Mouse (Mus musculus): ENCODE measurements around the gene Man1c1. TPM values are rescaled to one million over a fixed set of nuclear protein-coding genes. Genes with fewer than 3 reads are reported as not detected.

Gene Man1c1
- polyA plus RNA-seq, 1 experiment from 2014 or later, result 1.9 TPM

DNA sequence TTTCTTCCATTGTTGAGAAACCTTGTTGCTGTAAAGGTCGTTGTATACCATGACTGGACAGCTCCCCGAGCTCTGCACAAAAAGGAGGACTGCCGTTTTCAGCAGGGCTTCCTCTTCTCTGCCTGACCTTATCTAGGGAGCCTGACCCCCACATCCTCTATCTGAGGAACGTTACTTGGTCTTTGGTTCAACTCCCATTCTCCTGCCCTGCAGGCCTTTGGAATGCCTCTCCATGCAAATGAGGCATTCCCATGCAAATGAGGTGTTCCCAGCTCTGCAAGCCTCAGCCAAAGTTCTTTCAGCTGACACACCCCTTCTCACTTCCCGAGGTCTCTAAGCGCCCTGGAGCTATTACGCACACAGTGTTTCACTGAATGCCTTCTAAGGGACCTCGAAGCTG is 26.0 kb upstream of the Man1c1 start:
- Histone ChIP-seq H3K27me3 (replicated peaks; ENCODE audit: control insufficient read depth, insufficient read depth, low read length) (no peaks in the 10 kb centered on the region), H3K9me3 (replicated peaks; ENCODE audit: control insufficient read depth, low read length) (no peaks in the 10 kb centered on the region), H3K4me3 (ENCODE audit: low read depth, low read length) (no peak overlapping the region), H3K36me3 (ENCODE audit: control insufficient read depth, insufficient read depth, low read length) (no peaks in the 10 kb centered on the region), H3K27ac (ENCODE audit: low read depth, low read length) (no peak overlapping the region), H3K4me1 (ENCODE audit: control insufficient read depth, insufficient read depth, low read length) (peaks cover 9% of the 10 kb centered on the region), H3K4me2 (ENCODE audit: low read length) (0 out of 2 replicates have a peak overlapping the region, but pooled peaks have one; percentile 8), H3K9ac (ENCODE audit: low read length) (no peak overlapping the region)
- 2% methylated on average over 8 of the region's 8 CpGs for WGBS
- DNase-seq (ENCODE audit: low spot score) (peak; percentile 83), ATAC-seq (peak; percentile 75)

DNA sequence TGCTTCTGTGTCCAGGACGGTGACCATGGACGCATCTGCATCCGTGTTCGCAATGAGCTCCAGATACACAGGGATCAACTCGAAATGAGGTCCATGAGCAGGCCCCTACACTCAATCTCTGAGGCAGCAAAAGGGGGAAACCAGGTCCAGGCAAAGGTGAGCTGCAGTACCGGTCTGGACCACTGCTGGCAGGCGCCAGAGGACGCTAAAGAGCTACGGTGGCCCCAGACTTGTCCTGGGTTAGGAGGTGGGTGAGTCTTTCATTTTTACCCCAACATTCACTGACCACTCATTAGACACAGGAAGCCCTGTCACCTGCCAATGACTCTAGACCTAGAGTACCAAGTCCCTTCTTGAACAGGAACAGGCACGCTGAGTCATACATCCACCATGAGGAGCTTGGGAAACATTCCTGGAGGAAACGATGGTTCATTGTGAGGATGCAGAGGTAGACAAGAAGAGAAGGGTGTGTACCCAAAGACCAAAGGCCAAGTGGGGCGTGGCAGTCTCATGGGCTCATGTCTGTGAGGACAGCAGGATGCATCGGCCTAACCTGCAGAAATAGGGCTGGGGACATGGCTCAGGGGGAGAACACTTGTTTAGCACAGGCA is 21.8 kb upstream of the Man1c1 start:
- DNase-seq (ENCODE audit: low spot score) (no peak), ATAC-seq (no peak)
- H3K36me3 ChIP-seq (ENCODE audit: control insufficient read depth, insufficient read depth, low read length), result no peaks in the 10 kb centered on the region
- H3K9me3 ChIP-seq (replicated peaks; ENCODE audit: control insufficient read depth, low read length), result no peaks in the 10 kb centered on the region
- H3K4me1 ChIP-seq (ENCODE audit: control insufficient read depth, insufficient read depth, low read length), result peaks cover 9% of the 10 kb centered on the region
- no peaks in the 10 kb centered on the region for H3K27me3 ChIP-seq (replicated peaks; ENCODE audit: control insufficient read depth, insufficient read depth, low read length)
- 71% methylated on average over 13 of the region's 13 CpGs for WGBS
- no peak overlapping the region for H3K4me3 ChIP-seq (ENCODE audit: low read depth, low read length)
- no peak overlapping the region for H3K4me2 ChIP-seq (ENCODE audit: low read length)
- no peak overlapping the region for H3K9ac ChIP-seq (ENCODE audit: low read length)
- no peak overlapping the region for H3K27ac ChIP-seq (ENCODE audit: low read depth, low read length)

DNA sequence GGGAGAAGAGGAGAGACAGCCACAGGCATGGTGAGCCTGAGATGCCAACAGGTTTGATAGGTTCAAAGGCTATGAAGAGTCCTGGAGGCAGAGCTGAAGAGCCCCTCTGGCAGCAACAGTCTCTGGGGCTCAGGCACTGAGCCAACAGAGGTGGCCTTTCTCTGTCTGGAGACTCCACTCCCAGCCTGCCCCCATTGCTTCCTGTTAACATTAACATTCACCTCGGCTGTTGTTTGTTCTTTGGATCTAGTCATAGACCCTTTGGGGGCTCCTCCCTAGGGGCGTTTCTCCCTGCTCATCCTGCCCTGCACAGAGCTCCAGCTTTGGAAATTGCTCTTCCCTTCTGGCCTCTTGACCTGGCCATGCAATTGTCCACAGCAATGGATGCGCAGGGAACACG is 20.9 kb upstream of the Man1c1 start:
- Histone ChIP-seq H3K4me1 (ENCODE audit: control insufficient read depth, insufficient read depth, low read length) (peaks cover 3% of the 10 kb centered on the region), H3K27me3 (replicated peaks; ENCODE audit: control insufficient read depth, insufficient read depth, low read length) (no peaks in the 10 kb centered on the region), H3K36me3 (ENCODE audit: control insufficient read depth, insufficient read depth, low read length) (no peaks in the 10 kb centered on the region), H3K27ac (ENCODE audit: low read depth, low read length) (no peak overlapping the region), H3K9ac (ENCODE audit: low read length) (no peak overlapping the region), H3K4me2 (ENCODE audit: low read length) (no peak overlapping the region), H3K4me3 (ENCODE audit: low read depth, low read length) (no peak overlapping the region), H3K9me3 (replicated peaks; ENCODE audit: control insufficient read depth, low read length) (no peaks in the 10 kb centered on the region)
- 72% methylated on average over 4 of the region's 4 CpGs for WGBS
- no peak for ATAC-seq
- DNase-seq (ENCODE audit: low spot score), result no peak

DNA sequence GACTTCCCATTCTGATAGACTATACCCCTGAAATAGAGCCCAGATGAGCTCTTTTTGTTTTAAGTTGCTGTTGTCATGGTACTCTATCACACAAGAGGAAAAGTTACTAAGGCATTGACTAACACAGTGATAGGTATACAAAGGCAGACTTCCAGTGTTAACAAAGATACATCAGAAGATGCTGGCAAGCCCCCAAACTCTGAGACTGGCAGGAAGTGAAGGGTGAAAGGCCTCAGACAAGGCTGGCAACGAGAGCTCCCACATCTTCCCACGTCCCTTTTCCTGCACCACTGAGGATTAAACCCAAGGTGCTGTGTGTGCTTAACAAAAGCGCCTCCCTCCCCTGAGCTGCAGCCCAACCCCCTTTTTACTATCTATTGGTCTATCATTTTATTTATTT is 19.2 kb upstream of the Man1c1 start:
- 55% methylated on average over 3 of the region's 3 CpGs for WGBS
- Histone ChIP-seq H3K4me3 (ENCODE audit: low read depth, low read length) (no peak overlapping the region), H3K9me3 (replicated peaks; ENCODE audit: control insufficient read depth, low read length) (no peaks in the 10 kb centered on the region), H3K4me2 (ENCODE audit: low read length) (no peak overlapping the region), H3K27ac (ENCODE audit: low read depth, low read length) (no peak overlapping the region), H3K27me3 (replicated peaks; ENCODE audit: control insufficient read depth, insufficient read depth, low read length) (no peaks in the 10 kb centered on the region), H3K36me3 (ENCODE audit: control insufficient read depth, insufficient read depth, low read length) (no peaks in the 10 kb centered on the region), H3K4me1 (ENCODE audit: control insufficient read depth, insufficient read depth, low read length) (no peaks in the 10 kb centered on the region), H3K9ac (ENCODE audit: low read length) (no peak overlapping the region)
- DNase-seq (ENCODE audit: low spot score) (no peak), ATAC-seq (no peak)

DNA sequence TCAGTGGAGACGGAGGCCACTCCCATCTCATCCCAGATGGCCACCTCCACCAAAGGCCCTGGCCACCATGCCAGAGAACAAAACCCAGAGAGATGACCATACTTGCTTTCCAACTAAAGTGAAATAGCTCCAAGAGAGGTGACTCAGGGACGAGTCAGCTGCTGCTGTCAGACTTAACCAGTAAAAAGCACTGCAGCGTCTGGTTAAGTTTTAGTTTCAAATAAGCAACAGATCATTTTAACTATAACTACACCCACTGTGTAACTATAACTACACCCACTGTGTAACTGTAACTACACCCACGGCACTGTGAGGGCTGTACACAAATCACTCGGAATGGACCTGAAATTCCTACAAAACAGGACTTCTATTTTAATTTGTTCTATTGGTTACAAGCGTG is 17.0 kb upstream of the Man1c1 start:
- no peaks in the 10 kb centered on the region for H3K4me1 ChIP-seq (ENCODE audit: control insufficient read depth, insufficient read depth, low read length)
- H3K4me3 ChIP-seq (ENCODE audit: low read depth, low read length), result no peak overlapping the region
- ATAC-seq, result no peak
- H3K4me2 ChIP-seq (ENCODE audit: low read length), result no peak overlapping the region
- no peaks in the 10 kb centered on the region for H3K36me3 ChIP-seq (ENCODE audit: control insufficient read depth, insufficient read depth, low read length)
- no peaks in the 10 kb centered on the region for H3K27me3 ChIP-seq (replicated peaks; ENCODE audit: control insufficient read depth, insufficient read depth, low read length)
- DNase-seq (ENCODE audit: low spot score), result no peak
- no peaks in the 10 kb centered on the region for H3K9me3 ChIP-seq (replicated peaks; ENCODE audit: control insufficient read depth, low read length)
- no peak overlapping the region for H3K27ac ChIP-seq (ENCODE audit: low read depth, low read length)
- WGBS, result 91% methylated on average over 6 of the region's 6 CpGs
- H3K9ac ChIP-seq (ENCODE audit: low read length), result no peak overlapping the region

DNA sequence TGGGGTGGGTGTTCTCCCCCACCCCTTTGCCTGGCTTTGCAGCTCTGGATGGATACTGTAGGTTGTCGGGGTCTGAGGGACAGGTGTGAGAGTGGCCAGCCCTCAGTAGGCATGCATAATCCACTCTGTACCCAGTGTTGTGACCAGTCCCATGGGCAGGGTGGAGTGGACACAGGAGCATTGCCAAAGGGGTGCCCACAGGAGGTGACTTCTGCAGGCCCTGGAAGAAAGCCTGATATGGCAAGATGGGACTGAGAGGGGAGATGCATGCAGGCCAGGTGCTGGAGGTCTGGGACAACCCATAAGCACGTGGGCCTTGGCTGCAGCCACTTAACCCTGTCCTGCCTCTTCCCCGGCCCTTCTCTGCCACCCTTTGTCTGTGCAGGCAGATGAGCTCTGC is 16.3 kb upstream of the Man1c1 start:
- H3K36me3 ChIP-seq (ENCODE audit: control insufficient read depth, insufficient read depth, low read length), result no peaks in the 10 kb centered on the region
- no peaks in the 10 kb centered on the region for H3K9me3 ChIP-seq (replicated peaks; ENCODE audit: control insufficient read depth, low read length)
- ATAC-seq (no peak), DNase-seq (ENCODE audit: low spot score) (no peak)
- no peak overlapping the region for H3K4me3 ChIP-seq (ENCODE audit: low read depth, low read length)
- no peaks in the 10 kb centered on the region for H3K27me3 ChIP-seq (replicated peaks; ENCODE audit: control insufficient read depth, insufficient read depth, low read length)
- no peak overlapping the region for H3K9ac ChIP-seq (ENCODE audit: low read length)
- WGBS, result 87% methylated on average over 3 of the region's 3 CpGs
- H3K4me1 ChIP-seq (ENCODE audit: control insufficient read depth, insufficient read depth, low read length), result no peaks in the 10 kb centered on the region
- H3K4me2 ChIP-seq (ENCODE audit: low read length), result no peak overlapping the region
- H3K27ac ChIP-seq (ENCODE audit: low read depth, low read length), result no peak overlapping the region

DNA sequence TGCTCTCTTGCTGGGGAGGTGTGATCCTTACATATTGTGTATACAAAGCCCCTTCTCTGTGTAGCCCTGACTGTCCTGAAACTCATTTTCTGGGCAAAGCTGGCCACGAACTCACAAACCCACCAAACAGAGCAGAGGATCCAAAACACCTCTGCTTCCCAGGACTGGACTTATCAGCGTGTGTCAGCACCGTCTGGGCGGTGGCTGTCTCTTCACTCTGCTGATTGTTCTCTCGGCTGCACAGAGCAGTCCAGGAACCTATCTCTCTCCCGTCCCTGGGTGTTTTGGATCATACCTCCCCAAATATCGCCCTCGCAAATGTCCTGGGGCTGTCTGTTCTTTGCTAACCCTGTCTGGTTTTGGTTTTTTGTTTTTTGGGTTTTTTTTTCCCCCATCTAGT is 15.4 kb upstream of the Man1c1 start:
- no peak overlapping the region for H3K4me2 ChIP-seq (ENCODE audit: low read length)
- no peaks in the 10 kb centered on the region for H3K36me3 ChIP-seq (ENCODE audit: control insufficient read depth, insufficient read depth, low read length)
- H3K9me3 ChIP-seq (replicated peaks; ENCODE audit: control insufficient read depth, low read length), result no peaks in the 10 kb centered on the region
- H3K4me3 ChIP-seq (ENCODE audit: low read depth, low read length), result no peak overlapping the region
- no peak overlapping the region for H3K27ac ChIP-seq (ENCODE audit: low read depth, low read length)
- ATAC-seq (no peak), DNase-seq (ENCODE audit: low spot score) (no peak)
- H3K27me3 ChIP-seq (replicated peaks; ENCODE audit: control insufficient read depth, insufficient read depth, low read length), result no peaks in the 10 kb centered on the region
- WGBS, result 83% methylated on average over 8 of the region's 8 CpGs
- no peaks in the 10 kb centered on the region for H3K4me1 ChIP-seq (ENCODE audit: control insufficient read depth, insufficient read depth, low read length)
- H3K9ac ChIP-seq (ENCODE audit: low read length), result no peak overlapping the region

DNA sequence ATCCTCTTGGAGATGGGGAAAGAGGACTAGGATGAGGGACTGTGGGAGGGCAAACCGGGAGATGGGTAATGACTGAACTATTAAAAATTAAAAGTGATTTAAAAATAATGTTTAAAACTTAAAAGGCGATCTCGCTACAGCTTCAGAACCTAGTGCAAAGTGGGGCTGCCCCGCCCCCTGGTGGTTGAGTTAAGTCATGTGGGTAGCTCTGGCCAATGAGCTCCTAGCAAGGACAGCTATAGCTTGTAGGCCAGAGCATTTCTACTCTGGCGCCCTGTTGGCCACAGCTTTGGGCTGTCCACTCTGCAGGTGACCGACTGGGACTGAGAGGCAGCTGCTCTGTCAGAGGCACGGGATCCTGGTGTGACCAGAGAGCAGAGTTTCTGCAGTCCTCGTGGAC is 9.8 kb upstream of the Man1c1 start:
- ATAC-seq (peak; percentile 88), DNase-seq (ENCODE audit: low spot score) (peak; percentile 91)
- no peak overlapping the region for H3K27ac ChIP-seq (ENCODE audit: low read depth, low read length)
- H3K36me3 ChIP-seq (ENCODE audit: control insufficient read depth, insufficient read depth, low read length), result no peaks in the 10 kb centered on the region
- H3K27me3 ChIP-seq (replicated peaks; ENCODE audit: control insufficient read depth, insufficient read depth, low read length), result no peaks in the 10 kb centered on the region
- H3K9ac ChIP-seq (ENCODE audit: low read length), result no peak overlapping the region
- no peak overlapping the region for H3K4me3 ChIP-seq (ENCODE audit: low read depth, low read length)
- WGBS, result 9% methylated on average over 8 of the region's 8 CpGs
- H3K4me1 ChIP-seq (ENCODE audit: control insufficient read depth, insufficient read depth, low read length), result 0 out of 2 replicates have a peak, but pooled peaks cover 2% of the 10 kb centered on the region
- no peak overlapping the region for H3K4me2 ChIP-seq (ENCODE audit: low read length)
- no peaks in the 10 kb centered on the region for H3K9me3 ChIP-seq (replicated peaks; ENCODE audit: control insufficient read depth, low read length)

DNA sequence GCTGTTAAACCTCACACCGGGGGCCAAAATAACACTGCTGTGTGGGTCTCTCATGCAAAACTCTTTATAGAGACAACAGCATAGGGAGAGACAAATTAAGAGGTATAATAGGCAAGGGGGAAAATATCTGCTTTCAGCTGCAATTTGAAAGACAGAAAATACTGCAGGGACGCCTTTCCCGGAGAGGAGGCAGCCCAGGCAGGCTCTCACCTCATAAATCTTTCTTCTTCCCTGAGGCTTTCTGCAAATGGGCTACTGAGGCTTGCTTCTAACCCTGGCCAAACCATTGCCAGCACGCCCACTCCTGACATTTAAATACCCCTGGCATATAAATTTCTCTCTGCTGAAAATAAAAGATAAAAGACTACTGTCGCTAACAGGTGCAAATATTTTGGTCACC is 1.2 kb upstream of the Man1c1 start:
- ATAC-seq, result no peak
- Histone ChIP-seq H3K27me3 (replicated peaks; ENCODE audit: control insufficient read depth, insufficient read depth, low read length) (0 out of 2 replicates have a peak, but pooled peaks cover 3% of the 10 kb centered on the region), H3K4me3 (ENCODE audit: low read depth, low read length) (no peak overlapping the region), H3K36me3 (ENCODE audit: control insufficient read depth, insufficient read depth, low read length) (no peaks in the 10 kb centered on the region), H3K9me3 (replicated peaks; ENCODE audit: control insufficient read depth, low read length) (no peaks in the 10 kb centered on the region), H3K4me2 (ENCODE audit: low read length) (peak overlapping the region; percentile 100; the same call in 1 of the 2 replicates), H3K27ac (ENCODE audit: low read depth, low read length) (no peak overlapping the region), H3K9ac (ENCODE audit: low read length) (no peak overlapping the region), H3K4me1 (ENCODE audit: control insufficient read depth, insufficient read depth, low read length) (peaks cover 11% of the 10 kb centered on the region)
- 70% methylated on average over 5 of the region's 5 CpGs for WGBS
- no peak for DNase-seq (ENCODE audit: low spot score)
